Mouse (Mus musculus): ENCODE measurements around the gene Rlbp1. TPM values are rescaled to one million over a fixed set of nuclear protein-coding genes. Genes with fewer than 3 reads are reported as not detected.

Gene Rlbp1
- polyA plus RNA-seq, 1 experiment from 2014 or later, result not detected

DNA sequence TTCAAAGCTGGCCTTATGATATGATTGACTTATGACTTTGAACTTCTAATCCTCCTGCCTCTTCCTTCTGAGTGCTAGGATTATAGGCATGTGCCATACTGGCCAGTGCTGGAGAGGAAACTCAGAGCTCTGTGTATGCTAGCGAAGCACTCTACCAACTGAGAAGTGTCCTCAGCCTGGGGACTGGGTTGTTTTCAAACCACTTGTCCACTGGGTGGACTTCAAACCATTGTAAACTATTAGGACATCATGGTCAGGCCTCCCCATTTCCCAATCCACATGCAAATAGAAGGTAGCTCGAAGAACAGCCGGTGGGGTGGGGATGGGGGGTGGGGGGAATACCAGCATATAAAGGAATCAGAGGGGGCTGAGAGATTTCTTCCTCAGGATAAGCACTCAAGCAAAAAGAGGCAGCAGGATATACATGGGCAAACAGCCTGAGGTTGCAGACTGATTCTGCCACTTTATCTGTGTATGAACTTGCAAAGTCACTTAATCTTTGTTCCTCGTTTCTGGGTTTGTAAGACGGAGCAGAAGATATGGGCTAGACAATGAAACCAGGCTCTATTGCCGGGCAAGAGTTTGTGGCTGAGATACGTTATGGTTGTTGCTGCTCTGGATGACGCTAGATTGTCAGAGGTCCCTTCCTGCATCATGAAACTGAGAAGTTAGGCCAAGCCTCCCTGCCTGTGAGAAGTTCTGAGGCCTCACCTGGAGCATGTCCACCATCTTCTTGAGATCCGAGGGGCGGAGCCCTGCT lies 10.2 kb downstream of the Rlbp1 start:
- DNase-seq (ENCODE audit: low read depth, low spot score) (no peak), ATAC-seq (no peak)
- CTCF ChIA-PET, result no interaction called here
- in situ Hi-C loops (cut with MboI; ENCODE audit: low pct_unique_long_range_greater_than_20kb), result loop anchor here (5.0 kb wide), 1 partner anchor 91 kb away; the partner anchor contains the start of gene Polg
- POLR2A ChIA-PET, result interaction anchor here (1.2 kb wide), 1 partner anchor 9 kb away, joined by 7 read pairs; no protein-coding TSS in a partner anchor
- no peak for TF ChIP-seq CTCF (IDR thresholded peaks at IDR 0.05)
- H3K27me3 ChIP-seq, result peaks cover 19% of the 10 kb centered on the region

DNA sequence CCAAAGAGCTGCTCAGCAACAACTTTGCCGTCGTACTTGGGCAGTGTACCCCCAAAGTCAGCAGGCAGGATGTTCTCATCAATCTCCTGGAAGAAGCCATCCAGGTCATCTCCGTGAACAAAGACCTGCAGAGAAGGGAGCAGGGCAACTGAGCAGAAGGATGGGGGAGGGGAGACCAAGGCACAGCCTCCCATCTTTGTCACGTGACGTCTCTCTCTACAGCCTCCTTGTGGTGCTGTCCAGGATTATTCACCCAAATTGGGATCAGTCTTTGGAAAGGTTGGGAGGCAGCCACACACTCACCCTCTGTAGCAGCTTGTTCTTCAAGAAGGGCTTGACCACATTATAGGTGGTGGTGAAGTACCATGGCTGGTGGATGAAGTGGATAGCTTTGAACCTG lies 11.3 kb downstream of the Rlbp1 start:
- POLR2A ChIA-PET, result interaction anchor here (0.6 to 1.2 kb wide), 3 partner anchors 8 to 480 kb away, joined by 3 to 7 read pairs (median 4); partner anchors contain the start of gene Aen
- in situ Hi-C loops (cut with MboI; ENCODE audit: low pct_unique_long_range_greater_than_20kb), result loop anchor here (5.0 kb wide), 1 partner anchor 92 kb away; the partner anchor contains the start of gene Polg

DNA sequence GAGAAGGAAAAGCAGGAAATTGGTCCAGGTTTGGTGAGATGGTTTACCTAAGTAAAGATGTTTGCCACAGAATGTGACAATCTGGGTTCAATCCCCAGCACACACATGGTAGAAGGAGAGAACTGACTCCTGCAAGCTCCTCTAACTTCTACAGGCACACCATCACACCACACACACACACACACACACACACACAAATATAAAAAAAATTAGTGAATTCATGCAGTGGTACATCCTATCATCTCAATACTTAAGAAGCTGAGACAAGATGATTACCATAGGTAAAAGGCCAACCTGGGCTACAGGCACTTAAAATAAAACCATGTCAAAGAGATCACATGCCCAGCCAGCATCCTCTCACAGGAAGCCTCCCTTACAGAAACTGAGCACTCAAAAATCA lies 12.8 kb downstream of the Rlbp1 start:
- CTCF ChIA-PET, result interaction anchor here (1.9 kb wide), 1 partner anchor 12 kb away, joined by 4 read pairs; no protein-coding TSS in a partner anchor
- DNase-seq (ENCODE audit: low read depth, low spot score) (no peak), ATAC-seq (no peak)
- POLR2A ChIA-PET, result no interaction called here
- TF ChIP-seq CTCF (IDR thresholded peaks at IDR 0.05), result no peak
- in situ Hi-C loops (cut with MboI; ENCODE audit: low pct_unique_long_range_greater_than_20kb), result no loop called here
- H3K27me3 ChIP-seq, result peaks cover 5% of the 10 kb centered on the region

More for the DNA sequence above, 11.3 kb downstream of the Rlbp1 start:
- DNase-seq (ENCODE audit: low read depth, low spot score) (no peak), ATAC-seq (no peak)
- CTCF ChIA-PET, result no interaction called here
- peaks cover 16% of the 10 kb centered on the region for H3K27me3 ChIP-seq
- no peak for TF ChIP-seq CTCF (IDR thresholded peaks at IDR 0.05)

DNA sequence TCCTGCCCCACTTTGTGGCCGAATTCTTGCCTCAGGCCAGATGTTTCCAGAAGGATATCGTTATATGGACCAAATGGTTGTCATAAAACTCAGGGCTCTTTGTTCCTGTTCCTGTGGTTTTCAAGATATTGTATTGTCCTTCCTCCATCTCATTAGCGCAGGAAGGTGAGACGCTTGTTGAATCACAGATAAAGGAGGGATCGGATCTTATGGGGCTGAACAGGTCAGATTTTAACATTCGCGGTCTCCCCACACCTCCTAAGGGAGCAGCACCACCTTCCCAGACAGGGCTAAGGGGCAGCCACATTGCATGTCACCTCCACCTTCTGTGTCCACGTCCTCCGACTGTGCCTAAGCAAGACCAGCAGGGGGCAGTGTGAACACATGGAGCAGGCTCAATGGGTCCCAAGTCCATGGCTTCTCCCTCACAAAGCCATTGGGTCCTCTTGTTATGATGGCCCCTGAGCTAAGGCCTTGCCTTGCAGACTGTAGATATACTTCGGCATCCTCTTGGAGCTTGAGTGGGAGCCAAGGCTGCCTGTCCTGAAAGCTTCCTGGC lies 15.4 kb downstream of the Rlbp1 start:
- in situ Hi-C loops (cut with MboI; ENCODE audit: low pct_unique_long_range_greater_than_20kb), result no loop called here
- CTCF ChIA-PET, result interaction anchor here (0.7 to 1.6 kb wide), 5 partner anchors 9 to 130 kb away, joined by 3 to 6 read pairs (median 4); no protein-coding TSS in a partner anchor

DNA sequence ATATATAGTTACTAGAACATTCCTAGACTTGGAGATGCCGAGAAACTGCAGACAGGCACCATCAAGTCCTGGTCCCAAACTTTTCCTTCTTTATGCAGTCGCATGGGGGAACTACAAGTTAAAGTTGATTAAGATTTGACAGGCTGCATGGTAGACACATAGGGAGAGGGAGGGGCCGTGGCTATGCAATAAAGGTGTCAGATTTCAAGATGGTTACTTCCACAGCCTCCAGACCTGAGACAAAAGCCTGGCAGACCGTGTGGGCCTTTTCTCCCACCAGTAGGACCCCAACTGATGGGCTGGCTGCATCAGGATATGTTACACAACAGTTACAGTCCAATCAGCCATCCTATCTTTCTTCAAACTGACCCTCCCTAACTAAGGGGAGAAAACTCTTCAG lies 17.4 kb downstream of the Rlbp1 start:
- POLR2A ChIA-PET, result no interaction called here
- no peaks in the 10 kb centered on the region for H3K27me3 ChIP-seq
- CTCF ChIA-PET, result interaction anchor here (0.9 kb wide), 1 partner anchor 45 kb away, joined by 4 read pairs; no protein-coding TSS in a partner anchor
- ATAC-seq (no peak), DNase-seq (ENCODE audit: low read depth, low spot score) (no peak)
- in situ Hi-C loops (cut with MboI; ENCODE audit: low pct_unique_long_range_greater_than_20kb), result no loop called here
- no peak for TF ChIP-seq CTCF (IDR thresholded peaks at IDR 0.05)

More for the DNA sequence above, 15.4 kb downstream of the Rlbp1 start:
- peak; percentile 89 for TF ChIP-seq CTCF (IDR thresholded peaks at IDR 0.05)
- peak; percentile 78 for ATAC-seq
- POLR2A ChIA-PET, result no interaction called here
- no peaks in the 10 kb centered on the region for H3K27me3 ChIP-seq
- no peak for DNase-seq (ENCODE audit: low read depth, low spot score)

DNA sequence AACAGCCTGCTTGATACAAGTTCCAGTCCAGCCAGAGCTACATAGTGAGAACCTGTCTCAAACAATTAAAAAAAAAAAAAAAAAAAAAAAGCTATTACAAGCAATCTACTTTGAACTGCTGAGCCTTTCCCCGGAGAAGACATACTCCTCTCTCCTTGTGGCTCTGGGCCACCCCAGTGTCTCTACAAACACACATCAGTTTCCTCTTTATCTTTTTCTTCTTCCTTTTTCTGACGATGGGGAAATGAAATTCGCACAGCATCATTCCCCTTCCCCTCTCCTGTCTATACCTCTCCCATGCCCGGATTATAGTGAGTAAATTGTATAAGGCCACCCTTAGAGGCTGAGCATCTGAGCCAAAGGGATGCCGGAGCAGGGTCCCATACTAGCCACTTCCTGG lies 18.2 kb downstream of the Rlbp1 start:
- CTCF ChIA-PET, result no interaction called here
- no peaks in the 10 kb centered on the region for H3K27me3 ChIP-seq
- in situ Hi-C loops (cut with MboI; ENCODE audit: low pct_unique_long_range_greater_than_20kb), result no loop called here
- ATAC-seq (no peak), DNase-seq (ENCODE audit: low read depth, low spot score) (no peak)
- TF ChIP-seq CTCF (IDR thresholded peaks at IDR 0.05), result no peak
- POLR2A ChIA-PET, result no interaction called here

DNA sequence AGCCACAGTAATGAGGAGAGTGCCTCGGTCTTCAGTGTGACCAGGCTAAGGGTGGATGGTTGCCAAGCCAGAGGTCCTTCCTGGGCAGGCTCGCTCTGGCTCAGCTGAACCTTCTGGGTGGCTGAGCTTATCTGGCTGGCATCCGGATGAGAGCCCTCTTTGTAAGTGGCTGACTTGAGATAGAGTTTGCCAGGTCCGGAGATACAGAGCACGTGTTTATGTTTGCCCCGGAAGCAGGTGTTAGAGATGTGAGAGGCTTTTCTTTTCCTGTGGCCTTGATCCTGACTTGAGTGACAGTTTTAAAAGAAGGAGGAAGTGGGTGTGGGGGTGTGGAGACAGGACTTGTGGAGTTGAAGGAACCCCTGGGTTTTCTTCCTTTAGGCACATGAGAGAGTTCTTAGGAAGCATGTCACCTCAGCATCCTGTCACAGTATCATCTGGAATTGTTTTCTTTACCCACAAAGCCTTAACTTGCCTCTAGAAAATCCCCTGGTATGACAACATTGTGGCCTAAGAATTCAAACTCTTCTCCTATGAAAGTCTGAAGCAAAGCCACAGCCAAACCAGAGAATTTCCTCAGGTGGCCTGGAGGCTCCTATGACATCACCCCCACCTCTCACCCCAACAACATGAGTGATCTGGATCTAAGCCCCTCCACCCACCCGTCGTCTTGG lies 23.3 kb downstream of the Rlbp1 start:
- CTCF ChIA-PET, result no interaction called here
- POLR2A ChIA-PET, result interaction anchor here (1.2 kb wide), 1 partner anchor 215 kb away, joined by 5 read pairs; no protein-coding TSS in a partner anchor
- no peak for TF ChIP-seq CTCF (IDR thresholded peaks at IDR 0.05)
- DNase-seq (ENCODE audit: low read depth, low spot score), result no peak
- ATAC-seq, result peak; percentile 63
- H3K27me3 ChIP-seq, result no peaks in the 10 kb centered on the region
- in situ Hi-C loops (cut with MboI; ENCODE audit: low pct_unique_long_range_greater_than_20kb), result no loop called here

DNA sequence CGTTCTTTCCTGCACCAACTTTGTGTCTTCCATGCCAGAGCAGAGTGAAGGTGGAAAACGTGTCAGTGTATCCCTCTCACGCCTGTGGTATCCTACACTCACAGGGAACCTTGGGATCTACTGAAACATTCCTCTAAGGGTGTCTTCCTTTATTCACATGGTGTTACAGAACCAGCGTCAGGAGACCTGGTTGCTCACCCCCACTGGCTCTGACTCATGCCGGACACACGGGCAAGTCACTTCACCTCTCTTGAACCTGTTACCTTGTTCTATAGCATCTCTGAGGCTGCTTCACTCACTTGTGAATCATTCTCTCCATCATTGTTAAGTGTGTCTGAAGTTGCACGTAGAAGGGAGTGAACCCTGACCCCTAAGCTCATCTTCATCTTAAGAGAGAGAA lies 24.0 kb downstream of the Rlbp1 start:
- no peak for DNase-seq (ENCODE audit: low read depth, low spot score)
- peak; percentile 64 for ATAC-seq
- no peaks in the 10 kb centered on the region for H3K27me3 ChIP-seq
- ChIA-PET CTCF (interaction anchor here (1.1 kb wide), 1 partner anchor 9 kb away, joined by 4 read pairs; no protein-coding TSS in a partner anchor), POLR2A (no interaction called here)
- no peak for TF ChIP-seq CTCF (IDR thresholded peaks at IDR 0.05)
- in situ Hi-C loops (cut with MboI; ENCODE audit: low pct_unique_long_range_greater_than_20kb), result no loop called here

DNA sequence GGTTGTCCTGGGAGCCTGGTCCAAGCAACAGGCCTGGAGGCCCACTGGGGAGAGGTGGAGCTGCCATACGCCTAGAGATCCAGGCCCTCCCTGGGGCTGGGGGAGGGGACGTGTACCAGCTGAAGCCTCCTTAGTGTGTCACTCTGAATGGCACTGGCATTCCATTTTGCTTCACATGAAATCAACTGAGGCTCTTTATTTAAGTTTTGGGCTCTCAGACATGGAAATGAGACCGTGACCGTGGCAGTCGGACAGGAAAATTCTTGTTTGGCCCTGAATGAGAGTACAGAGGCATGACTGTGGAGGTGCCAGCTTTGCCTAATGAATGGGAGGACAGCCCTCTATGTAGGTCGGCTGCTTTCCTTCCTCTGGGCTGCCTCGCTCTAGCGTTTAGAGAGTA lies 24.6 kb downstream of the Rlbp1 start:
- in situ Hi-C loops (cut with MboI; ENCODE audit: low pct_unique_long_range_greater_than_20kb), result no loop called here
- ChIA-PET CTCF (interaction anchor here (1.1 kb wide), 1 partner anchor 10 kb away, joined by 4 read pairs; no protein-coding TSS in a partner anchor), POLR2A (no interaction called here)
- H3K27me3 ChIP-seq, result no peaks in the 10 kb centered on the region
- no peak for DNase-seq (ENCODE audit: low read depth, low spot score)
- TF ChIP-seq CTCF (IDR thresholded peaks at IDR 0.05), result no peak
- ATAC-seq, result no peak

DNA sequence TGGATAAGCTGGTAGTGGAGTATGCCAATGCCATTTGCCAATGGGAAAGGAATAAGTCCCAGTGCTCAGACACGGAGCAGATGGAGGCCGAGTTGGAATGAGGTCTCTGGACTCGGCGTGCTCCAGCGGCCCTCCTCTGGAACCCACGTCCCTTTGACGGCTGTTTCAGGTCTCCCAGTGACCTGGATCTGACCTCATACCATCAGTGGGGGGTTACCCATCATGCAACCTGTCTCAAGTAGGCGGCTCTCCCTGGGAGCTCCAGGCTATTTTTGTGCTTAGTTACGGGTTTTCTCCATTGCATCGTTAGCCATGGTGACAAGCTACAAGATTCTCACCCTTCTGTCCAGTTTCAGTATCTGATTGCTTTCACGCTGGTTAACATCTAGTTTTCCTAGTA lies 26.8 kb downstream of the Rlbp1 start:
- DNase-seq (ENCODE audit: low read depth, low spot score) (no peak), ATAC-seq (no peak)
- no peak for TF ChIP-seq CTCF (IDR thresholded peaks at IDR 0.05)
- in situ Hi-C loops (cut with MboI; ENCODE audit: low pct_unique_long_range_greater_than_20kb), result no loop called here
- ChIA-PET CTCF (interaction anchor here (1.1 to 2.4 kb wide), 2 partner anchors 11 to 219 kb away, joined by 3 to 6 read pairs; no protein-coding TSS in a partner anchor), POLR2A (interaction anchor here (0.7 kb wide), 1 partner anchor 704 kb away, joined by 5 read pairs; no protein-coding TSS in a partner anchor)
- no peaks in the 10 kb centered on the region for H3K27me3 ChIP-seq
